In the genomic region with DNA sequence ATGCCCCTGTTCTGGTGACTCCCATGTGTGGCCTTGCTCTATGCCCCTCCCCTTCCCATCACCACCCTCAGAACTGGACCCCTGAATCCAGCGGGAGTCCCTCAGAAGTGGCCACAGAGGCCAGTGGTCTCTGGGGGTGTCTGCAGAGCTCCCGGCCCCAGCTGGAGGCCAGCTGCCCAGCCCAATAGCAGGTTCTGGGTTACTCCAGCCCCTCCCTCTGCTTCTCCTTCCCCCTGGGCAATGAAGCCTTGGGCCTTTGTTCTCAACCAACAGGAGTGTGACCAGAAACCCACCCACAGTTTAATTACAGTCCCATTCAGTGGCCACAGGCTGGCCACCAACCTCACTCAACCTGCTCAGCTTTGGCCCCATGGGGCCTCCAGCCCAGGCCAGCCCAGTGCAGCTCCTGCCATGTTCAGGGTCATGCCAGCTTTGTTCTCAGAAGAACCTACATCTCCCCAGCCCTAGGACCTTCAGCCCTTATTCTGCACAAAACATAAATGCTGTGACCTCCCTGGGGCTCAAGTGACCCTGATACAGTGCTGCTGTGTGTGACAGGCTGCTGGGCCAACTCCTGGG, we compare ENCODE assay signal across 19 mouse cellular contexts. TPM values are rescaled to one million over a fixed set of nuclear protein-coding genes. Genes with fewer than 3 reads are reported as not detected.
DNase-seq lines count a peak whose midpoint lies in the region; ATAC-seq and TF ChIP-seq lines count a peak whose summit lies in the region.
"Had no signal": no experiment of that assay in that cellular context is flagged by ENCODE, and none has a peak within 500 bp of the region (broad histone marks: within the 10 kb centered on the region; RNA-seq: fewer than 3 reads in every experiment).

No protein-coding gene starts in this region.

- H3K4me1 ChIP-seq in heart, embryonic 14.5 days (ENCODE audit: control insufficient read depth in 2 of 2, insufficient read depth in 2 of 2, low read length in 2 of 2): peaks cover 0 to 2% of the 10 kb centered on the region in 2 experiments; a peak in 1 of 4 replicates
- peaks cover 14% of the 10 kb centered on the region for H3K4me1 ChIP-seq in kidney, postnatal 0 days (replicated peaks; ENCODE audit: insufficient read depth, low read length)
- H3K4me1 ChIP-seq in brown adipose tissue, adult 24 weeks (ENCODE audit: control insufficient read depth, insufficient read depth, insufficient read length, low read length): peaks cover 39% of the 10 kb centered on the region
- H3K4me1 ChIP-seq in embryonic facial prominence, embryonic 10.5 days: peaks cover 48% of the 10 kb centered on the region

- H3K4me3 ChIP-seq in heart, embryonic 14.5 days (ENCODE audit: control insufficient read depth in 1 of 2, insufficient read depth in 1 of 2, low read depth in 1 of 2, low read length in 2 of 2): no peak overlapping the region
- H3K4me3 ChIP-seq in kidney, postnatal 0 days (replicated peaks; ENCODE audit: low read depth, low read length): no peak overlapping the region
- H3K4me3 ChIP-seq in brown adipose tissue, adult 24 weeks (ENCODE audit: insufficient read depth, low read depth, low read length): no peak overlapping the region
- H3K4me3 ChIP-seq in embryonic facial prominence, embryonic 10.5 days: no peak overlapping the region
- H3K4me3 ChIP-seq: limb, embryonic 12.5 days; megakaryocyte, embryonic 14.5 days had no signal

- no peak overlapping the region for H3K9ac ChIP-seq in heart, embryonic 14.5 days (ENCODE audit: low read length)
- H3K9ac ChIP-seq in kidney, postnatal 0 days (ENCODE audit: low read depth, low read length): no peak overlapping the region
- H3K9ac ChIP-seq: forebrain, postnatal 0 days; limb, embryonic 12.5 days had no signal

- H3K36me3 ChIP-seq in heart, embryonic 14.5 days (ENCODE audit: control insufficient read depth, insufficient read depth, low read length): no peaks in the 10 kb centered on the region
- H3K36me3 ChIP-seq in kidney, postnatal 0 days (ENCODE audit: insufficient read depth, low read length): no peaks in the 10 kb centered on the region
- H3K36me3 ChIP-seq in embryonic facial prominence, embryonic 10.5 days (replicated peaks): no peaks in the 10 kb centered on the region
- H3K36me3 ChIP-seq: limb, embryonic 12.5 days had no signal

- 65% methylated on average over 2 of the region's 2 CpGs for WGBS in heart, embryonic 14.5 days
- 61% methylated on average over 2 of the region's 2 CpGs for WGBS in kidney, postnatal 0 days
- 50% methylated on average over 2 of the region's 2 CpGs for WGBS in embryonic facial prominence, embryonic 10.5 days

- H3K4me2 ChIP-seq in heart, embryonic 14.5 days (ENCODE audit: low read length): no peak overlapping the region
- H3K4me2 ChIP-seq in kidney, postnatal 0 days (ENCODE audit: low read length): no peak overlapping the region
- H3K4me2 ChIP-seq: limb, embryonic 12.5 days had no signal

- peaks cover 4% of the 10 kb centered on the region; the same call in 1 of the 2 replicates for H3K9me3 ChIP-seq in heart, embryonic 14.5 days (ENCODE audit: control insufficient read depth, low read length)
- H3K9me3 ChIP-seq in kidney, postnatal 0 days (replicated peaks; ENCODE audit: low read length): no peaks in the 10 kb centered on the region
- H3K9me3 ChIP-seq in embryonic facial prominence, embryonic 10.5 days: peaks cover 3% of the 10 kb centered on the region; the same call in 1 of the 2 replicates
- H3K9me3 ChIP-seq: limb, embryonic 12.5 days had no signal

- no peak for DNase-seq in heart, adult 18-20 months
- no peak for DNase-seq in kidney, postnatal 0 days (ENCODE audit: low spot score)
- no peak for DNase-seq in kidney, adult 18-20 months
- no peak for DNase-seq in embryonic facial prominence, embryonic 10.5 days (ENCODE audit: low spot score)
- DNase-seq in thymus, adult 18-20 months: no peak
- no peak for DNase-seq in adrenal gland, postnatal 4 days (ENCODE audit: low spot score in 2 of 2)
- DNase-seq: cerebellum, adult 18-20 months; forebrain, postnatal 0 days; gastrocnemius, postnatal 14 days; right cerebral cortex, adult 18-20 months; thymus, postnatal 4 days had no signal

- ATAC-seq in heart, embryonic 14.5 days (ENCODE audit: insufficient number of reproducible peaks, insufficient read depth, low FRiP score, low read depth): no peak
- ATAC-seq in kidney, postnatal 0 days (replicated peaks; ENCODE audit: low FRiP score, low read depth): peak; percentile 27; the same call in 1 of the 2 replicates
- ATAC-seq: activated CD4-positive, CD25-positive, alpha-beta regulatory T cell, adult 4 months; forebrain, postnatal 0 days; inflammation-experienced regulatory T-cells, adult 6 months had no signal

- no peak for TF ChIP-seq CTCF in kidney, postnatal 0 days (IDR thresholded peaks at IDR 0.05; ENCODE audit: low read depth)

- H3K27me3 ChIP-seq in heart, embryonic 14.5 days (ENCODE audit: control insufficient read depth, insufficient read depth, low read length): no peaks in the 10 kb centered on the region
- no peaks in the 10 kb centered on the region for H3K27me3 ChIP-seq in kidney, postnatal 0 days (ENCODE audit: insufficient read depth, low read length)
- H3K27me3 ChIP-seq in embryonic facial prominence, embryonic 10.5 days (replicated peaks; ENCODE audit: low read depth, poor library complexity, severe bottlenecking): peaks cover 51% of the 10 kb centered on the region

- peak overlapping the region; percentile 33 to 60; a peak in 2 of 4 replicates for H3K27ac ChIP-seq in heart, embryonic 14.5 days (replicated peaks in 1 of 2; ENCODE audit: control insufficient read depth in 1 of 2, insufficient read depth in 1 of 2, low read depth in 2 of 2, low read length in 2 of 2)
- peak overlapping the region; percentile 64; the same call in 1 of the 2 replicates for H3K27ac ChIP-seq in kidney, postnatal 0 days
- peak overlapping the region; percentile 65 for H3K27ac ChIP-seq in brown adipose tissue, adult 24 weeks (replicated peaks; ENCODE audit: low read depth, low read length)
- peak overlapping the region; percentile 55; the same call in 1 of the 2 replicates for H3K27ac ChIP-seq in embryonic facial prominence, embryonic 10.5 days (replicated peaks)
- H3K27ac ChIP-seq: limb, embryonic 12.5 days; stomach, postnatal 0 days had no signal

RNA-seq across cellular contexts. Expression of a gene that starts 13.1 kb away (rescaled TPM):
- 6.9 and 8.8 TPM in 2 replicates for polyA plus RNA-seq in heart, embryonic 14.5 days (2014; fragmentation: Nextera tagmentation; extraction: Ambion mirVana)
- 10 to 100 TPM; 13.3 to 19.6 TPM for total RNA-seq in heart, adult 18-20 months (2021)
- 7.9 and 8.4 TPM in 2 replicates for polyA plus RNA-seq in kidney, postnatal 0 days (2015; fragmentation: Nextera tagmentation; extraction: Ambion mirVana)
- polyA plus RNA-seq in brown adipose tissue, adult 24 weeks (2012; ENCODE audit: insufficient read depth, insufficient read length, missing spikeins): 3.2 and 5.8 TPM in 2 replicates
- polyA plus RNA-seq in embryonic facial prominence, embryonic 10.5 days (2016; fragmentation: Nextera tagmentation; extraction: Ambion mirVana): 4.4 and 4.6 TPM in 2 replicates
- total RNA-seq in adrenal gland, postnatal 4 days (2021): 10 to 100 TPM; 13.8 to 15.0 TPM
- total RNA-seq: common myeloid progenitor, adult 5-6 weeks had no signal
- polyA plus RNA-seq: activated CD4-positive, CD25-positive, alpha-beta regulatory T cell, adult 4 months; inflammation-experienced regulatory T-cells, adult 6 months had no signal

RNA-seq across cellular contexts. Expression of a gene that starts 23.9 kb away (rescaled TPM):
- 7.8 and 8.7 TPM in 2 replicates for polyA plus RNA-seq in heart, embryonic 14.5 days (2014; fragmentation: Nextera tagmentation; extraction: Ambion mirVana)
- total RNA-seq in heart, adult 18-20 months (2021): 10 to 100 TPM; 13.2 to 13.5 TPM
- polyA plus RNA-seq in kidney, postnatal 0 days (2015; fragmentation: Nextera tagmentation; extraction: Ambion mirVana): 13.4 and 15.0 TPM in 2 replicates
- 3.6 and 4.8 TPM in 2 replicates for polyA plus RNA-seq in brown adipose tissue, adult 24 weeks (2012; ENCODE audit: insufficient read depth, insufficient read length, missing spikeins)
- polyA plus RNA-seq in embryonic facial prominence, embryonic 10.5 days (2016; fragmentation: Nextera tagmentation; extraction: Ambion mirVana): 23.1 and 25.1 TPM in 2 replicates
- total RNA-seq in adrenal gland, postnatal 4 days (2021): 10 to 100 TPM; 24.3 to 24.4 TPM

RNA-seq across cellular contexts. Expression of a gene that starts 38.6 kb away (rescaled TPM):
- polyA plus RNA-seq in heart, embryonic 14.5 days (2014; fragmentation: Nextera tagmentation; extraction: Ambion mirVana): 0.32 and 0.67 TPM in 2 replicates
- total RNA-seq in heart, adult 18-20 months (2021): 1 to 10 TPM; 4.0 to 7.0 TPM
- 0.64 and 0.83 TPM in 2 replicates for polyA plus RNA-seq in kidney, postnatal 0 days (2015; fragmentation: Nextera tagmentation; extraction: Ambion mirVana)
- polyA plus RNA-seq in brown adipose tissue, adult 24 weeks (2012; ENCODE audit: insufficient read depth, insufficient read length, missing spikeins): 2.1 and 2.3 TPM in 2 replicates
- 0.90 and 1.1 TPM in 2 replicates for polyA plus RNA-seq in embryonic facial prominence, embryonic 10.5 days (2016; fragmentation: Nextera tagmentation; extraction: Ambion mirVana)
- 1 to 10 TPM; 1.3 to 2.0 TPM for total RNA-seq in adrenal gland, postnatal 4 days (2021)
- total RNA-seq: common myeloid progenitor, adult 5-6 weeks had no signal
- polyA plus RNA-seq: activated CD4-positive, CD25-positive, alpha-beta regulatory T cell, adult 4 months; inflammation-experienced regulatory T-cells, adult 6 months had no signal

RNA-seq across cellular contexts. Expression of a gene that starts 41.4 kb away (rescaled TPM):
- 0.19 TPM in 1 of 2 replicates, not detected in the other for polyA plus RNA-seq in heart, embryonic 14.5 days (2014; fragmentation: Nextera tagmentation; extraction: Ambion mirVana)
- not detected for total RNA-seq in heart, adult 18-20 months (2021)
- 3.5 and 3.6 TPM in 2 replicates for polyA plus RNA-seq in kidney, postnatal 0 days (2015; fragmentation: Nextera tagmentation; extraction: Ambion mirVana)
- polyA plus RNA-seq in brown adipose tissue, adult 24 weeks (2012; ENCODE audit: insufficient read depth, insufficient read length, missing spikeins): not detected in 2 replicates
- polyA plus RNA-seq in embryonic facial prominence, embryonic 10.5 days (2016; fragmentation: Nextera tagmentation; extraction: Ambion mirVana): 0.74 and 2.5 TPM in 2 replicates
- under 1 TPM; 0.62 to 0.76 TPM for total RNA-seq in adrenal gland, postnatal 4 days (2021)
- total RNA-seq: gastrocnemius, postnatal 14 days had no signal
- polyA plus RNA-seq: activated CD4-positive, CD25-positive, alpha-beta regulatory T cell, adult 4 months had no signal
